Mouse (Mus musculus) liver, embryonic 14.5 days (tissue): ENCODE results near the gene Tkt. TPM values are rescaled to one million over a fixed set of nuclear protein-coding genes. Genes with fewer than 3 reads are reported as not detected.
A peak's percentile ranks its signal among the peaks of the same experiment; 100 is the strongest.

Experiments used
- ATAC-seq: fragments of 200-750 bp; cut with Nextera tagmentation; 2 replicates; pipeline ENCODE4 v1.8.0; 2017; ENCODE audit warnings: moderate number of reproducible peaks, mild to moderate bottlenecking, moderate library complexity; ENCODE audit not compliant: insufficient read depth
- DNase-seq, 3 experiments: peaks; one replicate each; pipeline ENCODE4 v3.0.0-alpha.2; 2012 to 2013; ENCODE audit warnings: low read depth in 3 of 3, low spot score in 3 of 3
- H3K27ac ChIP-seq: fragments of 300-500 bp; sonication (generic); 2 replicates; pipeline ENCODE4 v1.5.1; 2014; ENCODE audit warnings: moderate library complexity, mild to moderate bottlenecking, control low read depth, inconsistent platforms
- H3K27me3 ChIP-seq: fragments of 300-500 bp; sonication (generic); 2 replicates; pipeline ENCODE4 v1.6.1; 2014; ENCODE audit warnings: mild to moderate bottlenecking, low read length, moderate library complexity; ENCODE audit not compliant: control insufficient read depth, insufficient read depth
- H3K36me3 ChIP-seq: fragments of 300-500 bp; sonication (generic); replicated peaks from 2 replicates; pipeline ENCODE4 v1.6.1; 2014; ENCODE audit warnings: low read depth; ENCODE audit not compliant: control insufficient read depth, insufficient read depth
- H3K4me1 ChIP-seq, 2 experiments: fragments of 200-500 bp in 1 of 2; fragments of 300-500 bp in 1 of 2; sonication (generic) in 1 of 2; replicated peaks; 2 replicates each; pipeline ENCODE4 v1.6.1; 2012 to 2014; ENCODE audit warnings: antibody characterized with exemption in 1 of 2, inconsistent platforms in 1 of 2, low read length in 1 of 2; ENCODE audit not compliant: control insufficient read depth in 2 of 2, insufficient read depth in 2 of 2
- H3K4me2 ChIP-seq: fragments of 300-500 bp; sonication (generic); 2 replicates; pipeline ENCODE4 v1.6.1; 2014; ENCODE audit warnings: low read depth, mild to moderate bottlenecking, control low read depth, moderate library complexity
- H3K4me3 ChIP-seq, 2 experiments: fragments of 200-500 bp in 1 of 2; fragments of 300-500 bp in 1 of 2; sonication (generic) in 1 of 2; 2 replicates each; pipeline ENCODE4 v1.5.1; 2012 to 2014; ENCODE audit warnings: low read depth in 2 of 2, low read length in 2 of 2, mild to moderate bottlenecking in 2 of 2, control low read depth in 1 of 2, inconsistent platforms in 1 of 2, moderate library complexity in 1 of 2; ENCODE audit not compliant: insufficient read depth in 1 of 2
- H3K9ac ChIP-seq: fragments of 300-500 bp; sonication (generic); replicated peaks from 2 replicates; pipeline ENCODE4 v1.6.1; 2014; ENCODE audit warnings: mild to moderate bottlenecking, control low read depth, moderate library complexity
- H3K9me3 ChIP-seq: fragments of 300-500 bp; sonication (generic); 2 replicates; pipeline ENCODE4 v1.6.1; 2016; ENCODE audit warnings: low read length, mixed read lengths; ENCODE audit not compliant: control insufficient read depth
- CTCF ChIP-seq: IDR thresholded peaks from 2 replicates; pipeline ENCODE4 v1.5.1; 2016; ENCODE audit warnings: antibody characterized with exemption, low read depth, control low read depth
- EP300 ChIP-seq: IDR thresholded peaks from 2 replicates; pipeline ENCODE4 v1.6.1; 2016; ENCODE audit warnings: antibody characterized with exemption, low read depth
- WGBS: fragments of 180-500 bp; shearing (Covaris S2); extraction: QIAGEN DNeasy Blood & Tissue Kit; methylation state at CpG from one replicate; pipeline ENCODE4 v1.1.7; 2014; ENCODE audit not compliant: insufficient replicate concordance; 5-methylcytosine and 5-hydroxymethylcytosine counted together
- polyA plus RNA-seq, 2 experiments: library from polyadenylated mRNA; depleted of rRNA in 1 of 2; stranded (reverse) in 1 of 2; unstranded in 1 of 2; fragments of >200 nt; fragmentation: Nextera tagmentation in 1 of 2; extraction: Ambion mirVana in 1 of 2; gene quantifications; 2 replicates each; pipeline versions ENCODE4 v1.2.1 to v1.2.3; 2012 to 2014

Gene Tkt
- polyA plus RNA-seq, 2 experiments: 86.7 to 153 TPM

DNA sequence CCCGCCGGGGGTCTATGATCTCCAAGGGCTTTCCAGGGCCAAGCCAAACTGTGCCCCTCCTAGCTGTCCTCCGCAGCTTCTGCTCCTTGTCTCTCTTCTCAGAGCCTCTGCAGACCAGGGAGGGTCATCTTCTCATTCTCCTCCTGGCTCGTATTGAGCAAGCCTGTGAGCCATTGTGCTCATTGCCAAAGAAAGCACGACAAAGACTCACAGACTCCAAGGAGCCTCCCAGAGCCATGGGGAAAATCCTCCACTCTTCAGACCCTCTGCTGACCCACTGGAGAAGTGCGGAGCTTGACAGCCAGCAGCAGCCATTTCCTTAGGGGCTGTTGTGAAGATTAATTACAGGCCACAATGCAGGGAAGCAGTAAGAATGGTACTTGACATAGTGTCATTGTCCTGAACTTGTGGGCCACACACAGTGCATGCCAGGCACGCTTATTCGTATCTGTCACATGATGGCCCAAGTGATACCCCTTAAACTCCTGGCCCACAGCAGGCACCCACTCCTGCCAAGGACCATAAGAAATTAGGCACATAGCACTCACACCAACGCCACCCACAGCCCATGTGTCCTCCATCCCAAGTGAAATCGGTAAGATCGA lies 42.0 kb downstream of the Tkt start:
- no peak overlapping the region for H3K4me3 ChIP-seq
- no peak for ATAC-seq
- H3K36me3 ChIP-seq: no peaks in the 10 kb centered on the region
- TF ChIP-seq CTCF: no peak
- TF ChIP-seq EP300: no peak
- H3K4me2 ChIP-seq: no peak overlapping the region
- H3K27me3 ChIP-seq: no peaks in the 10 kb centered on the region
- no peak overlapping the region for H3K9ac ChIP-seq
- no peaks in the 10 kb centered on the region for H3K9me3 ChIP-seq
- no peak overlapping the region for H3K27ac ChIP-seq
- 0 out of 4 replicates have a peak, but pooled peaks cover 0 to 2% of the 10 kb centered on the region in 2 experiments for H3K4me1 ChIP-seq
- no peak for DNase-seq
- 61% methylated on average over 11 of the region's 11 CpGs for WGBS

DNA sequence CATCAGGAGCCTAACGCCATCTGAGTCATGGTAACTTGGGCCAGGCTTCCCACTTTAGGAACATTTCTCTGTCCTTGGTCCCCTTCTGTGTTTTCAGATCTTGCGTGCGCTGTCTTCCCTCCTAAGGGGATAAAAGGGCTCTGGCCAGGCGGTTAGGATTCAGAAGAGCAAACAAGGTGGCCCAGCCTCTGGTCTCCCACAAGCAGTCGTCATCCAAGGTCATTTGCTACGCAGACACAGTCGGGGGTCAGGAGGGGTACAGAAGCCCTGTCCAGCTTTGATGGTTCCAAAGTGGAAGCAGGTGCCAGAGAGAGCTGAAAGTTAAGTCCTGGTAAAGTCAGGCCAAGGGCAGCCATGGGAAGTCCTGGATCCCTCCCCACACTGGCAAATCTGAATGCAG lies 42.8 kb downstream of the Tkt start:
- no peak for DNase-seq
- WGBS: 65% methylated on average over 7 of the region's 7 CpGs

DNA sequence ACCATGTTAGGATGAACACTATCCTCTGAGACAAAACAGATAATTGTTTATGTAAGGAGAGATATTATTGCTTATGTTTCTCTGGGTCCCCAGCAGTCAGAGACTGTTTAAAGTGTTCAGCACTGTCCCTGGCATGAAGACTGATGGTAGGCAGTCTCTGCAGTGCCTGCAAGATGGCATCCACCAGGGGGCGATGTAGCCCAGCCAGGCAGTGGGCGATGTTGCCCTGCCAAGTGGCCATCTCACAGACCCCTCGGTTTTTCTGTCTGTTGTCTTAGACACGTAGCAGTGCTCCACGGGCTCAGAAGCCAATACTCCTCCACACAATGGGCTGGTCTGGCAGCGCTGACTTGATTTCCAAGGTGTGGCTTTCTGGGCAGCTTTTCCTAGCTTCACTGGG lies 43.3 kb downstream of the Tkt start:
- H3K4me2 ChIP-seq: 0 out of 2 replicates have a peak overlapping the region, but pooled peaks have one; percentile 15
- ATAC-seq: peak; percentile 29; the same call in 1 of the 2 replicates
- TF ChIP-seq CTCF (peak; percentile 97), EP300 (no peak)
- no peaks in the 10 kb centered on the region for H3K27me3 ChIP-seq
- 0 out of 4 replicates have a peak, but pooled peaks cover 0 to 2% of the 10 kb centered on the region in 2 experiments for H3K4me1 ChIP-seq
- no peak overlapping the region for H3K9ac ChIP-seq
- H3K27ac ChIP-seq: no peak overlapping the region
- H3K9me3 ChIP-seq: no peaks in the 10 kb centered on the region
- no peak overlapping the region for H3K4me3 ChIP-seq
- 8% methylated on average over 6 of the region's 6 CpGs for WGBS
- no peaks in the 10 kb centered on the region for H3K36me3 ChIP-seq
- peak in 2 of 3 experiments; percentile 24 to 38 for DNase-seq

More for the DNA sequence above, 42.8 kb downstream of the Tkt start:
- H3K27me3 ChIP-seq: no peaks in the 10 kb centered on the region
- ATAC-seq: no peak
- 0 out of 4 replicates have a peak, but pooled peaks cover 0 to 2% of the 10 kb centered on the region in 2 experiments for H3K4me1 ChIP-seq
- H3K4me2 ChIP-seq: no peak overlapping the region
- H3K27ac ChIP-seq: no peak overlapping the region
- H3K9me3 ChIP-seq: no peaks in the 10 kb centered on the region
- H3K36me3 ChIP-seq: no peaks in the 10 kb centered on the region
- TF ChIP-seq EP300 (no peak), CTCF (no peak)
- H3K4me3 ChIP-seq: no peak overlapping the region
- H3K9ac ChIP-seq: no peak overlapping the region

DNA sequence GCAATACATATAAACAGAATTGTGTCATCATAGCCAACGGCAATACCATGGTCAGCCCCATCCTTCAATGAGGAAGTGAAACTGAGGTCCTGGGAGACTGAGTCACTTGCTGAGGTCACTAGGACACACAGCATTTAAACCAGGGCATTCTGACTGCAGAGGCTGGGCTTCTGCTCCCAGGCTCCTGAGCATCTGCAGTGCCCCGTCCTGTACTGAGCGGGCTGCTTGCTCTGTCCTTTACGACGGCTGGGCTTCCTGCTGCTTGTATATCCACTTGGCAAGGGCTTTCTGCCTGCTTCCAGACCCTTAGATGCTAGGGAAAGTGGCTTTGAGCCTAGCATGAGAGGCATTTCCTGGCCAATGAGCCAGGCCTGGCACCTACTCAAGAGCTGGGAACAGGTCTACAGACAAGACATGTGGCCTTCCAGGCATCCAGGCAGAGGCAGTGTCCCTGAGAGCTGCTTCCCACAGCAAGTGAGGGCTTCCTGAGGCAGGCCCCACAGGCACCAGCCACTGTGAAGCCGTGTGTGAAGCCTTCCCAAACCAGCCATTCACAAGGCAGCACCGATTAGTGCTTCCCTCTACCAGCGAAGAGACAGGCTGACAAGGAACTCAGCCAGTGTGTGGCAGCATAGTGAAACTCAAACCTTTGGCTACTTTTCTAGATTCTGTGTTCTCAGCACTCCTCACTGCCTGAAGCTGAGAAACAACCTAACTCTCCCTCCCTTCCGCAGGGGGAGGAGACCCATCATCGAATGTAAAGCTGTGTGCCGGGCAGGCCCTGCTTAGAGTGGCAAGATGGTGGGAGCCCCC lies 45.3 kb downstream of the Tkt start:
- DNase-seq: no peak
- no peaks in the 10 kb centered on the region for H3K9me3 ChIP-seq
- 0 out of 4 replicates have a peak, but pooled peaks cover 0 to 2% of the 10 kb centered on the region in 2 experiments for H3K4me1 ChIP-seq
- H3K4me2 ChIP-seq: no peak overlapping the region
- no peak overlapping the region for H3K27ac ChIP-seq
- peak; percentile 34; the same call in 1 of the 2 replicates for ATAC-seq
- no peak overlapping the region for H3K4me3 ChIP-seq
- no peaks in the 10 kb centered on the region for H3K36me3 ChIP-seq
- WGBS: 47% methylated on average over 11 of the region's 11 CpGs
- H3K9ac ChIP-seq: no peak overlapping the region
- TF ChIP-seq CTCF: 0 out of 2 replicates have a peak, but pooled peaks have one; percentile 2
- no peak for TF ChIP-seq EP300
- no peaks in the 10 kb centered on the region for H3K27me3 ChIP-seq
